Mouse (Mus musculus) heart, postnatal 0 days (tissue): ENCODE measurements around the gene Mchr1.

ENCODE experiments used
- CTCF ChIP-seq: IDR thresholded peaks from 2 replicates; pipeline ENCODE4 v1.5.1; 2016; ENCODE audit warnings: antibody characterized with exemption, control low read depth, low read depth
- EP300 ChIP-seq: IDR thresholded peaks from 2 replicates; pipeline ENCODE4 v1.6.1; 2016; ENCODE audit warnings: antibody characterized with exemption, low read depth

DNA sequence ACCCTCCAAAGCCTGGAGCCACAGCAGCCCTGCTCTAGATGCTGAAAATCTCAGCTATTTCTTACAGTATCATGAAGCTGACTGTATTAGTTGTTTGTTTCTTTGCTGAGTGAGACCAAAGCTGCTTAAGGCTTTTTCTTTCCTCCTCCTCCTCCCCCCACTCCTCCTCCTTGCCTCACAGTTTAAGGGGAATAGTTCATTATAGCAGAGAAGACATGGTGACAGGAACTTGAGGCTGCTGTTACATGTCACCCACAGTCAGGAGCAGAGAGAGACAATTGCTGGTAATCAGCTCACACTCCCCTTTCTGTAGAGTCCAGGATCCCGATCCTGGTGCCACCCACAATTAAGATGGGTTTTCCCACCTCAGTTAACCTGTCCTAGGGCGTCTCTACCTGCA is 38.1 kb downstream of the Mchr1 start:
- TF ChIP-seq CTCF (no peak), EP300 (no peak)
